Comparison of ENCODE assay signal across 8 mouse cellular contexts in the genomic region with DNA sequence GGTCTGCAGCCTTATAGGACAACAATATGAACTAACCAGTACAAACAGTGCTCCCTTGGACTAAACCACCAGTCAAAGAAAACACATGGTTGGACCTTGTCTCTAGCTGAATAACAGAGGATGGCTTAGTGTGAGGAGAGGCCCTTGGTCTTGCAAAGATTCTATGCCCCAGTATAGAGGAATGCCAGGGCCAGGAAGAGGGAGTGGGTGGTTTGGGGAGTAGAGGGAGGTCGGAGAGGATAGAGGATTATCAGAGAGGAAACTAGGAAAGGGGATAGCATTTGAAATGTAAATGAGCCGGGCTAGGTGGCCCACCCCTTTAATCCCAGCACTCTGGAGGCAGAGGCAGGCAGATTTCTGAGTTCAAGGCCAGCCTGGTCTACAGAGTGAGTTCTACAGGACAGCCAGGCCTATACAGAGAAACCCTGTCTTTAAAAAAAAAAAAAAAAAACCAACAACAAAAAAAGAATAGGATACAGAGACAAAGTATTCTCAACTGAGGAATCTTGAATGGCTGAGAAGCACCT. TPM values are rescaled to one million over a fixed set of nuclear protein-coding genes. Genes with fewer than 3 reads are reported as not detected.
DNase-seq lines count a peak whose midpoint lies in the region; ATAC-seq and TF ChIP-seq lines count a peak whose summit lies in the region.
"Not testable (repeated sequence)": the region's sequence is repeated elsewhere in the genome, so short reads cannot be mapped to it uniquely, and the experiment has no call there.
"Had no signal": no experiment of that assay in that cellular context is flagged by ENCODE, and none has a peak within 500 bp of the region (broad histone marks: within the 10 kb centered on the region; RNA-seq: fewer than 3 reads in every experiment).

No protein-coding gene starts in this region.

- DNase-seq in hindbrain, embryonic 14.5 days (ENCODE audit: low spot score); stomach, postnatal 0 days (ENCODE audit: low spot score): not testable (repeated sequence)

- 64% methylated on average over 2 of the region's 2 CpGs for WGBS in embryonic facial prominence, embryonic 12.5 days
- 52% methylated on average over 2 of the region's 2 CpGs for WGBS in heart, embryonic 15.5 days
- WGBS in hindbrain, embryonic 14.5 days, result 68% methylated on average over 2 of the region's 2 CpGs
- 65% methylated on average over 2 of the region's 2 CpGs for WGBS in kidney, embryonic 15.5 days
- 64% methylated on average over 2 of the region's 2 CpGs for WGBS in limb, embryonic 15.5 days
- WGBS in midbrain, embryonic 12.5 days, result 60% methylated on average over 2 of the region's 2 CpGs
- 65% methylated on average over 2 of the region's 2 CpGs for WGBS in stomach, postnatal 0 days

- H3K9me3 ChIP-seq in embryonic facial prominence, embryonic 12.5 days, result peaks cover 13% of the 10 kb centered on the region
- H3K9me3 ChIP-seq in heart, embryonic 15.5 days (replicated peaks); limb, embryonic 15.5 days; stomach, postnatal 0 days (ENCODE audit: control insufficient read depth, low read length): not testable (repeated sequence)
- H3K9me3 ChIP-seq in hindbrain, embryonic 14.5 days (ENCODE audit: control insufficient read depth, low read length), result peaks cover 40% of the 10 kb centered on the region
- H3K9me3 ChIP-seq in kidney, embryonic 15.5 days (replicated peaks), result peaks cover 15% of the 10 kb centered on the region; the same call in 1 of the 2 replicates
- H3K9me3 ChIP-seq in midbrain, embryonic 12.5 days, result peaks cover 35% of the 10 kb centered on the region

- not testable (repeated sequence) for H3K36me3 ChIP-seq in embryonic facial prominence, embryonic 12.5 days; hindbrain, embryonic 14.5 days (replicated peaks; ENCODE audit: control insufficient read depth, insufficient read depth); limb, embryonic 15.5 days; midbrain, embryonic 12.5 days; stomach, postnatal 0 days (ENCODE audit: control insufficient read depth, insufficient read depth, low read length)
- H3K36me3 ChIP-seq in heart, embryonic 15.5 days, result peaks cover 26% of the 10 kb centered on the region
- peaks cover 33% of the 10 kb centered on the region for H3K36me3 ChIP-seq in kidney, embryonic 15.5 days

- not testable (repeated sequence) for H3K9ac ChIP-seq in embryonic facial prominence, embryonic 12.5 days; heart, embryonic 15.5 days; hindbrain, embryonic 14.5 days; kidney, embryonic 15.5 days; limb, embryonic 15.5 days; midbrain, embryonic 12.5 days (replicated peaks); stomach, postnatal 0 days (ENCODE audit: low read length)

- TF ChIP-seq CTCF in stomach, postnatal 0 days (IDR thresholded peaks at IDR 0.05; ENCODE audit: low read depth), result not testable (repeated sequence)

- not testable (repeated sequence) for TF ChIP-seq EP300 in stomach, postnatal 0 days (optimal IDR thresholded peaks at IDR 0.05)

- not testable (repeated sequence) for H3K4me1 ChIP-seq in embryonic facial prominence, embryonic 12.5 days; heart, embryonic 15.5 days (replicated peaks); hindbrain, embryonic 14.5 days (replicated peaks; ENCODE audit: control insufficient read depth, insufficient read depth, low read length); kidney, embryonic 15.5 days; limb, embryonic 15.5 days; midbrain, embryonic 12.5 days; stomach, postnatal 0 days (replicated peaks; ENCODE audit: control insufficient read depth, insufficient read depth)

- not testable (repeated sequence) for H3K27ac ChIP-seq in embryonic facial prominence, embryonic 12.5 days; heart, embryonic 15.5 days; hindbrain, embryonic 14.5 days; kidney, embryonic 15.5 days; limb, embryonic 15.5 days; midbrain, embryonic 12.5 days (replicated peaks); stomach, postnatal 0 days (replicated peaks)

- peak; percentile 64; the same call in 1 of the 2 replicates for ATAC-seq in embryonic facial prominence, embryonic 12.5 days (ENCODE audit: insufficient number of reproducible peaks, insufficient read depth, low FRiP score, low TSS enrichment)
- peak; percentile 31; the same call in 1 of the 2 replicates for ATAC-seq in heart, embryonic 15.5 days (replicated peaks; ENCODE audit: insufficient number of reproducible peaks, insufficient read depth, low FRiP score, low read depth)
- ATAC-seq in hindbrain, embryonic 14.5 days (ENCODE audit: low FRiP score), result 0 out of 2 replicates have a peak, but pooled peaks have one; percentile 57
- ATAC-seq in kidney, embryonic 15.5 days (replicated peaks; ENCODE audit: low FRiP score), result 0 out of 2 replicates have a peak, but pooled peaks have one; percentile 43
- ATAC-seq in limb, embryonic 15.5 days (ENCODE audit: insufficient number of reproducible peaks, low FRiP score, low TSS enrichment, low read depth), result peak; percentile 37; the same call in 1 of the 2 replicates
- peak; percentile 34; the same call in 1 of the 2 replicates for ATAC-seq in midbrain, embryonic 12.5 days (ENCODE audit: low FRiP score, low read depth)
- peak; percentile 45; the same call in 1 of the 2 replicates for ATAC-seq in stomach, postnatal 0 days (ENCODE audit: low FRiP score, low TSS enrichment)

- H3K27me3 ChIP-seq in embryonic facial prominence, embryonic 12.5 days; heart, embryonic 15.5 days; hindbrain, embryonic 14.5 days (ENCODE audit: control insufficient read depth, insufficient read depth, low read length); kidney, embryonic 15.5 days; limb, embryonic 15.5 days; midbrain, embryonic 12.5 days; stomach, postnatal 0 days (ENCODE audit: control insufficient read depth, insufficient read depth, low read length): not testable (repeated sequence)

- H3K4me2 ChIP-seq in embryonic facial prominence, embryonic 12.5 days (replicated peaks); heart, embryonic 15.5 days; hindbrain, embryonic 14.5 days (replicated peaks); kidney, embryonic 15.5 days; limb, embryonic 15.5 days; midbrain, embryonic 12.5 days (replicated peaks); stomach, postnatal 0 days (replicated peaks; ENCODE audit: low read depth): not testable (repeated sequence)

- not testable (repeated sequence) for H3K4me3 ChIP-seq in embryonic facial prominence, embryonic 12.5 days; heart, embryonic 15.5 days; hindbrain, embryonic 14.5 days (replicated peaks; ENCODE audit: low read length); kidney, embryonic 15.5 days (replicated peaks); limb, embryonic 15.5 days; midbrain, embryonic 12.5 days; stomach, postnatal 0 days (ENCODE audit: low read depth, low read length)

RNA-seq across cellular contexts. Expression of gene Zfp984, which starts 16.1 kb away (rescaled TPM):
- 5.9 and 8.4 TPM in 2 replicates for polyA plus RNA-seq in embryonic facial prominence, embryonic 12.5 days (2016; fragmentation: Nextera tagmentation; extraction: Ambion mirVana)
- polyA plus RNA-seq in heart, embryonic 15.5 days (2015; fragmentation: Nextera tagmentation; extraction: Ambion mirVana), result 8.4 and 9.0 TPM in 2 replicates
- 4.8 and 6.1 TPM in 2 replicates for polyA plus RNA-seq in hindbrain, embryonic 14.5 days (2014; fragmentation: Nextera tagmentation; extraction: Ambion mirVana)
- polyA plus RNA-seq in kidney, embryonic 15.5 days (2015; fragmentation: Nextera tagmentation; extraction: Ambion mirVana), result 8.3 and 9.1 TPM in 2 replicates
- polyA plus RNA-seq in limb, embryonic 15.5 days (2015; fragmentation: Nextera tagmentation; extraction: Ambion mirVana), result 6.7 and 7.7 TPM in 2 replicates
- polyA plus RNA-seq in midbrain, embryonic 12.5 days (2016; fragmentation: Nextera tagmentation; extraction: Ambion mirVana), result 5.8 and 6.0 TPM in 2 replicates
- 4.3 and 4.6 TPM in 2 replicates for polyA plus RNA-seq in stomach, postnatal 0 days (2015; fragmentation: Nextera tagmentation; extraction: Ambion mirVana)
- polyA plus RNA-seq: erythroblast, embryonic 14.5 days had no signal

RNA-seq across cellular contexts. Expression of gene Zfp933, which starts 54.7 kb away (rescaled TPM):
- polyA plus RNA-seq in embryonic facial prominence, embryonic 12.5 days (2016; fragmentation: Nextera tagmentation; extraction: Ambion mirVana), result 6.0 and 7.6 TPM in 2 replicates
- 3.4 and 4.0 TPM in 2 replicates for polyA plus RNA-seq in heart, embryonic 15.5 days (2015; fragmentation: Nextera tagmentation; extraction: Ambion mirVana)
- polyA plus RNA-seq in hindbrain, embryonic 14.5 days (2014; fragmentation: Nextera tagmentation; extraction: Ambion mirVana), result 7.2 and 7.3 TPM in 2 replicates
- 4.8 and 5.6 TPM in 2 replicates for polyA plus RNA-seq in kidney, embryonic 15.5 days (2015; fragmentation: Nextera tagmentation; extraction: Ambion mirVana)
- 5.0 and 5.4 TPM in 2 replicates for polyA plus RNA-seq in limb, embryonic 15.5 days (2015; fragmentation: Nextera tagmentation; extraction: Ambion mirVana)
- 4.9 and 6.7 TPM in 2 replicates for polyA plus RNA-seq in midbrain, embryonic 12.5 days (2016; fragmentation: Nextera tagmentation; extraction: Ambion mirVana)
- 3.1 and 4.4 TPM in 2 replicates for polyA plus RNA-seq in stomach, postnatal 0 days (2015; fragmentation: Nextera tagmentation; extraction: Ambion mirVana)
- polyA plus RNA-seq: erythroblast, embryonic 14.5 days had no signal
